Mouse (Mus musculus): Measurements from ENCODE around the gene Syt2. TPM values are rescaled to one million over a fixed set of nuclear protein-coding genes. Genes with fewer than 3 reads are reported as not detected.

Syt2 gene
- total RNA-seq, 4 experiments from 2014 or later, result 0.30 TPM; not detected in 3

Small RNAs within 50 kb of the gene (microRNA-seq; reads per million reads assigned to microRNA genes)
- not detected for gene Gm22232

Other genes starting within 250 kb of the Syt2 start
- 10 to 100 TPM; 23.4 to 28.6 (median 26.9) TPM for gene Cyb5r1, start 241.1 kb upstream of the Syt2 start, total RNA-seq (2022)
- gene Adipor1, start 231.3 kb upstream of the Syt2 start, total RNA-seq (2022), result 100 to 1,000 TPM; 123 to 133 (median 130) TPM
- gene Klhl12, start 191.1 kb upstream of the Syt2 start, total RNA-seq (2022), result 10 to 100 TPM; 20.3 to 23.6 (median 22.7) TPM
- gene Rabif, start 152.0 kb upstream of the Syt2 start, total RNA-seq (2022), result 1 to 10 TPM; 7.8 to 9.3 (median 8.2) TPM
- not detected for gene Mgat4e, start 97.0 kb upstream of the Syt2 start, total RNA-seq (2022)
- 10 to 100 TPM; 11.0 to 11.9 (median 11.4) TPM for gene Kdm5b, start 86.5 kb upstream of the Syt2 start, total RNA-seq (2022)

Data from heart, adult 8-10 months (tissue).